Mouse (Mus musculus) CD4-positive, CD25-positive, alpha-beta regulatory T cell, adult 2 months (primary cell): ENCODE results near the gene Pepd.

Experiments
- DNase-seq: peaks from one replicate; pipeline ENCODE4 v3.0.0-alpha.2; 2012; ENCODE audit warnings: low read depth, low spot score

Pepd gene

GRCm38 (mm10) chr7:34930263-34930757 is 18.1 kb downstream of the Pepd start:
- DNase-seq = no peak

- DNase-seq = no peak
These were observed 20.5 kb downstream of the Pepd start for GRCm38 (mm10) chr7:34932631-34933030.

- DNase-seq = no peak
These were observed 21.0 kb downstream of the Pepd start for GRCm38 (mm10) chr7:34933142-34933541.

GRCm38 (mm10) chr7:34936347-34936746 is 24.2 kb downstream of the Pepd start:
- no peak for DNase-seq

GRCm38 (mm10) chr7:34938636-34939261 is 26.6 kb downstream of the Pepd start:
- no peak for DNase-seq

- DNase-seq = no peak
These were observed 27.2 kb downstream of the Pepd start for GRCm38 (mm10) chr7:34939262-34939951.

- DNase-seq = no peak
These were observed 27.8 kb downstream of the Pepd start for GRCm38 (mm10) chr7:34939952-34940312.

GRCm38 (mm10) chr7:34943581-34944123 is 31.5 kb downstream of the Pepd start:
- DNase-seq = no peak

GRCm38 (mm10) chr7:34946269-34946925 is 34.2 kb downstream of the Pepd start:
- no peak for DNase-seq

- DNase-seq = no peak
These were observed 42.4 kb downstream of the Pepd start for GRCm38 (mm10) chr7:34954548-34954947.

- DNase-seq = no peak
These were observed 43.1 kb downstream of the Pepd start for GRCm38 (mm10) chr7:34955295-34955694.

GRCm38 (mm10) chr7:34957138-34957537 is 45.0 kb downstream of the Pepd start:
- no peak for DNase-seq

- no peak for DNase-seq
These were observed 51.9 kb downstream of the Pepd start for GRCm38 (mm10) chr7:34963889-34964645.

- DNase-seq = no peak
These were observed 55.2 kb downstream of the Pepd start for GRCm38 (mm10) chr7:34967362-34967761.

- DNase-seq = no peak
These were observed 56.7 kb downstream of the Pepd start for GRCm38 (mm10) chr7:34968749-34969433.

GRCm38 (mm10) chr7:34971826-34972225 is 59.6 kb downstream of the Pepd start:
- DNase-seq = no peak

- no peak for DNase-seq
These were observed 60.8 kb downstream of the Pepd start for GRCm38 (mm10) chr7:34972990-34973440.

GRCm38 (mm10) chr7:34973877-34974276 is 61.7 kb downstream of the Pepd start:
- no peak for DNase-seq

- DNase-seq = no peak
These were observed 63.7 kb downstream of the Pepd start for GRCm38 (mm10) chr7:34975913-34976312.

GRCm38 (mm10) chr7:34977403-34977802 is 65.2 kb downstream of the Pepd start:
- no peak for DNase-seq

GRCm38 (mm10) chr7:34981803-34982202 is 69.6 kb downstream of the Pepd start:
- no peak for DNase-seq
